Mouse (Mus musculus): ENCODE data around the gene Cpd.
"Not testable (repeated sequence)": the region's sequence is repeated elsewhere in the genome, so short reads cannot be mapped to it uniquely, and the experiment has no call there.

Gene Cpd

DNA sequence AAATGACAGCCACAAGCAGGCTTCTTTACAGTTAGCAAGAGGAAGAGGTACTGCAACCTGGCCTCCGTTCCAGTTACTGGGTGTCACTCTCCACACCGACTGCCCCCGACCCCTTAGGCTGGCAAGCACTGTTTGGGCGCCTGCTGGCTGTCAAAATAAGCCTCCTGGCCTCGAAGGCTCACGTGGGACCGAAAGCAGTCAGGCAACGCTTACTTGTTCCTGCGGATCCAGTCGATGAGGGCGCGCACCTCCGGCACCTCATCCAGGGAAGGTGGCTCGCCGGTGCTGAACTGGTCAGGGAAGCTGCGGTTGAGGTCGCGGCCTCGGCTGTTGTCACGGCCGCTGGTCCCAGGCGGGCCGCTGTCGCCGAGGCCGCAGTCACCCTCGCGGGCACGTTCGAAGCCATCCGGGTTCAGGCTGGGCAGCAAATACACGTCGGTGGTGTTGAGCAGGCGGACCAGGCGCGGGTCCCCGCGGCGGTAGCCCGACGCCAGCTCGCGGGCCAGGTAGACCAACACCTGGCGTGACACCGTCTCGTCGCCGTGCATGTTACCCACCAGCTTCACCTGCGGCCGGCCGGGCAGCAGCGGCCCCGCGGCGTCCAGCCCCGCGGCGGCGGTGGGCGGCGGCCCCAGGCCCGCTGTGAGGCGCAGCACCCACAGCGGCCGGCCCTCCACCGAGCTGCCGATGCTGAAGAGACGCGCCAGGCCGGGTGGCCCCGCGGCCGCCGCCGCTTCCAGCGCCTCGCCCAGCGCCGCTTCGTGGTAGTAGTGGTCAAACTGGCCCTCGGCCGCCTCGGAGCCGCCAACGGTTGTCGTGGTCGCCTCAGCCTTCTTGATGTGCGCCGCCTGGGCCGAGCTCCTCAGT is 574 bp downstream of the Cpd start:
- peak; percentile 23 for DNase-seq

DNA sequence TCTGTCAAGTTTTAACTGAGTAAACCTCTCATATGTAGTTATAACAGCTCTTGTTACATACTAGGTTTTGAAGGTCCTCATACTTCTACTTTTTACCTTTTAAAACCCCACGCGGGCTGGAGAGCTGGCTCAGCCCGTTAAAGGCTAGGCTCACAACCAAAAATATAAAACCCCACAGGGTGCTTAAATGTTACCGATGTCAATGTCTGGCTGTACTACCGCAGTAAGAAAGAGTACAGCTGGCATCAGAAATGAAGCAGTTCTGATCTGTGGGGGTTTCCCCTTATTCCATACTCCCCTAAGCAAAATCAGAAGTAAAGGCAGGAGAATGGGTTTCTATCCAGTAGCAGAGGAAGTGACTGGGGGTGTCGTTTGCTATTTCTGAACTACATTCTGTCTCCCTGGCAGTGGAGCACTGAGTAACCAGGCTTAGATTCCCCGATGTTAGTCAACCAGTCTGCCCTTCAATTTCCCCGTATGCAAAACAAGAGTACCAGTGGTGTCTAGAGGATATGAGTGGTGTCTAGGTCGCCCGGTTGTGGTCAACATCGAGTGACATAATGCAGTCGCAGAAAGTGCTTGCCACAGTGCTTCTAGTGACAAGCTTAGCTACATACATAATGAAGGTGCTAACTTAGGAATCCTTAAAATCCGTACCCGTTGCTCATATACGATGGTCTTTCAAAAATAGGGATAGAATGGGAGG is 1.4 kb downstream of the Cpd start:
- no peak for DNase-seq

DNA sequence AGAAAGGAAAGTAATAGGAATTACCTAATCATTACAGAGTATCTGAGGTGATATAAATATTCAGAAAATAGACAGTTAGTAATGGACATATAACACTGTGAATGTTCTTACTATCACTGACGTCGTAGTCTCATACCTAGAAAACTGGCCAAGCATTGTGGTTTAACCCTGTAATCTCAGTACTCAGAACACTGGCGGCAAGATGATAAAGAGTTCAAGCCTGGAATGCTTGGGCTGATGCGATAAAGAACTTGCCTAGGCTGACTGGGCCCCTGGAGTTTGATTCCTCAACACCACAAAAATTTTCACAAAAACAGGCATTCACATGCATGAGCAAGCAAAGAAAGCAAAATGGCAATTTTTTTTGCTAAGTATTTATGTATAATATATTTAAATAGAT is 8.2 kb downstream of the Cpd start:
- DNase-seq: no peak

DNA sequence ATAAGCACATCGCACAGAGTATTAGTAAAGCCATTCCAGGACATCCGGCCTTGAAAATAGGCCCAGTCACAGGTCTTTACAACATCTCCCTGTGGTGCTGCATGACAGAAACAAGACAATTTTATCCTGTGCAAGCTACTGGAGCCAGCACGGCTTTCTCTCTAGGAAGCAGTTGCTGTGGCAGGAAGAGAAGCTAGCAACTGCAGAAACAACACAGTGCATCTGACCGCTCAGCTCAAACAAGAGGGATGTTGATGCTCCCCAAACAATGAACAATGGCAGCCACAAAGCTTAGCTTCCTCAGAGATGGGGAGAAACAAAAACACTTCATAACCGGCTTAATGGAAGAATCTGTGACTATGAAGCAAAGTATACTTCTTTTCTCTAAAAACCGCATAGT is 10.5 kb downstream of the Cpd start:
- DNase-seq: no peak

DNA sequence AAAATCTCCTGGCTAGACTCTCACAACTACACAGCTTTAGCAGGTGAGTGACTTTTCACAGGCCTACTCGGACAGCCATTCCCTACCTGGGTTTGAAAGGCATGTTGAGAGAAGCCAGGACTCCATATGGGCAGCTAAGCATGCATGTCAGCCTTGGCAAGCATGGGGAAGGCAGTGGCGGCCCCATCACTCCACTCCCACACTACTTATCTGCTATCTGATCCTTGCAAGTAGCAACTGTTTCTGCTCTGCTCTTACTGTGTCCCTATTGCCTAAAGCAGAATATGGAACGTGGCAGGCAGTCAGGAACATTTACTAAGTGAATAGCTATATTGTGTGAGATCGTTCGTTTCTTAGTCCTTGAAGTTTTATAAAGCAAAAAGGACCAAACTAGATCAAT is 10.9 kb downstream of the Cpd start:
- DNase-seq: no peak

DNA sequence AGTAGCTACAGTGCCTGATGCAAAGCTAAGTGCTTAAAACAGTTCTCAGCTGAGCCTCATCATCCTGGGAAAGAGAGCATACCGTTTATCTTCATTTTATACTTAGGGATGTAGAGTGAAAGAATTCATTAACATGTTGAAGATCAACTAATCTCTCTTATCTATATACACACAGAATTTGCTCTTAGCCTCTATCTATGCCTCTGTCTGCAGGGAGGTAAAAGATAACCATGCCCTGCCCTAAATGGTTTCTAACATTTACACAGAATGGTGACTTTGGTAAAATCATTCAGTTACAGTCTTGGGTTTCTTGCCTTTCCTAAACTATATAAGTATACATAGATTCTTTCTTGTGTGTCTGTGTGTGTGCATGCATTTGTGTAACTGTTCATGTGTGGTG is 12.2 kb downstream of the Cpd start:
- DNase-seq: no peak

DNA sequence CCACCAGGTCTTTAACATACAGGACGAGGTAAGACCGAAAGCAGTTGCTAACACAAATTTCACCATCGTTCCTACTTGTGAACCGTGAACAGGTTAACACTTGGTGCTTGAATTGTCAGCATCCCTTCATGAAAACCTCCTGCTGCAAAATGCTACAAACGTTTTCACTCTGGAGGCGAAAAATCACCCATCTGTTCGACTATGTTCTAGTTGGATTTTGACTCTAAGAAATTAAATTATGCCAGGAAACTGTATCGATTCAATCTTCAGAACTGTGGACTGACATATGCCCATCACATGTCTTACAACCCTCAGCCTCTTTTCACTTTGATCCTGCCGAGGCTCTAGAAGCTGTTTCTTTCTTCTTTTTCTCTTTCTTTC is 21.9 kb downstream of the Cpd start:
- no peak for DNase-seq

DNA sequence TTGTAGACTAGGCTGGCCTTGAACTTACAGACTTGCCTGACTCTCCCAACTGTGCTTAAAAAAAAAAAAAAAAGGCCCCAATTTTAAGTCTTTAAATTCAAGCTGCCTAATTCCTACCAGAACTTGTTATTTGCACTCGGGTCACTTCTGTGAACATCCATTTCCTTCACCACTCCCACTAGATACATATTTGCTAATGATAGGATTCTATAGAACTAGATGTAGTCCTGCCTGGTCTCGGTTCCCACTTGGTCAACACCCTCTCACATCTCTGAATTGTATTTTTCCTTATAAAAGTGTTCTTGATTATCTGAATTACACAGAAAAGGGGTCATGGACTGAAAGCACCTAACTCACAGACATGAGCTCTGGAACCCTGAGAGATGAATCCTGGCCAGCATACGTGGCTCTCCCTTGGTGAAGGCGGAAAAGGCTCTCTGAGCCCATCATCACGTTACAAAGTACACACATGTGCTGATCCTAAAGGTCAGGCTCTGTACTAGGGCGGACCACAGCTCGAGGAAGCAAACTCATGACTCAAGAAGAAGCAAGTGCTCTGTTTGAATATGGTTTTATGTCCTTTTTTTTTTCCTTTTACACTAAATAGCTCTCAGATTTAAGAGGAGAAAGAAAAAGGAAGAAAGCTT is 22.5 kb downstream of the Cpd start:
- DNase-seq: no peak

DNA sequence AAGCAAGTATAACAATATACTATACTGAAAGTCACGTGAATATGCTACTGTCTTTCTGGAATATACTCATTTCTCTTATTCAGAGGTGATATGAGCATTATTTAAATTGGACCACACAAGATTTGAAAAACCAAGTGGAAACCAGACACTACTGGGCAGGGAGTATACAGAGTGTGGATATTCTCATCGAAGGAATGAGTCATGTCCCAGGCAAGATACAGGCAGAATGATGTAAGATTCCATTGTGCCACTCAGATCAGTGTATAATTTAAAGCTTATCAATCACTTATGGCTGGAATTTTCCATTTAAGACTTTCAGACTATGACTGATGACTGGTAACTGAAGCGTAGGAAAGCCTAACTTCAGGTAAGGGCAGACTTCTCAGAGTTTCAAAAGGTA is 23.2 kb downstream of the Cpd start:
- DNase-seq: no peak

DNA sequence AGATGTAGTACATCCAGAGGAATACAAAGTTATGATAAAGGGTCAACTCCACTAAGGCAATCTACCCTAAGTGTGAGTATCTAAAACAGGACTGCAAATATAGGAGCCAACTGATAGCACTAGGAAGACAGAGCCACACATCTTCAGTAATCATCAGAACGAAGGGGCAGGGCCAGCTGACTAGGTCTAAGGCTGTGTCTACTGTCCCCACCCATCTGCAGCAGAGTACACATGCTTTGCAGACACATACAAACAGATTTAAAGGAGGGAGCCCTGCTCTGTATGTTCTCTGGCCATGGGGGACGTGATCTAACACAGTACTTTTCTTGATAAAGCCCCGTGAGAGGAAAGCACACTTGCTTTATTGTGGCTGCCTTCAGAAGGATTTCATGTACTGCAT is 25.5 kb downstream of the Cpd start:
- DNase-seq: no peak

DNA sequence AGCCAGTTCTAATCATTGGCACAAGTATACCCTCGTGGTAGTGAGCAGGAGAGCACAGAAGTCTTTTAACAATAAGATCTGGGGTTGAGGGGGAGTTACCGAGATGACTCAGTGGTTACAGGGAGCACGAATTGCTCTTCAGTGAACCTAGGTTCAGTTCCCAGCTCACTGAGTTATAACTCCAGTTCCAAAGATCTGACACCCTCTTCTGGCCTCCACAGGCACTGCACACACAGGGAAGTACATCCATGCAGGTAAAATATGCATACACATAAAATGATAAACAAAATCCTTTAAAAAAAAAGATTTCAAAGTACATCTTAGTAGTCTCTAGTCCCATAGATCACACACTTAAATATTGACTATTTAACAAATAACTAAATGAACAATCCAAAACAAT is 29.2 kb downstream of the Cpd start:
- DNase-seq: no peak

DNA sequence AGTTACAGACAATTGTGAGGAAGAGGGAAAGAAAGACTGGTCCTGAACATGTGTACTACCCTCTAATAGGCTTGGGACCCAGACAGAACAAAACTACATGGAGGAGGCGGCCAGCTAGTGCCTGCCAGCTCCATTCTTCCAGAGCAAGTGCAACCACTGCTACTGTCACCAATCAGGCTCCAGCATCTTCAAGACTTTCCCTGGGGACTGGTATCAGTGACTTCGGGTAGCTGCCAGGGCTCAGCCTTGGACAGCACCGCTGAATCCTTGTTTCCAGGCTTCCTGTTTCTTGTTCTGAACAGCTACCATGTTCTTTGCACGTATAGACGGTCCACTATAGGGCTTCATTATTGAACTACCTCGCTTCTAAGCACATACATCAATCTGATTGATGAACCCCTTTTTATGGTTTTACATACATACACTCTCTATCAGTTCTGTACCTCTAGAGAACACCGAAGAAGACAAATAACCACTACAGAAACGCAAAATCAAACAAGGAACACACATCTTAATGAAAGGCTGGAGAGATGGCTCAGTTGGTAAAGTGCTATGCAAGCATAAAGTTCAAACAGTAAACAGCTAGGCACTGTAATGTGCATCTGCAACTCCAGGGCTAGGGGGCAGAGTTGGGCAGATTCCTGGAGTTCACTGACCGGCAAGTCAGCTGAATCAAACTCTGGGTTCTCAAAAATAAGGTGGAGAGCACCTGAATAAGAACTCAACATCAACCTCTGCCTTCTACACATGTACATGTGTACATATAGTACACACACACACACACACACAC is 35.9 kb downstream of the Cpd start:
- no peak for DNase-seq

DNA sequence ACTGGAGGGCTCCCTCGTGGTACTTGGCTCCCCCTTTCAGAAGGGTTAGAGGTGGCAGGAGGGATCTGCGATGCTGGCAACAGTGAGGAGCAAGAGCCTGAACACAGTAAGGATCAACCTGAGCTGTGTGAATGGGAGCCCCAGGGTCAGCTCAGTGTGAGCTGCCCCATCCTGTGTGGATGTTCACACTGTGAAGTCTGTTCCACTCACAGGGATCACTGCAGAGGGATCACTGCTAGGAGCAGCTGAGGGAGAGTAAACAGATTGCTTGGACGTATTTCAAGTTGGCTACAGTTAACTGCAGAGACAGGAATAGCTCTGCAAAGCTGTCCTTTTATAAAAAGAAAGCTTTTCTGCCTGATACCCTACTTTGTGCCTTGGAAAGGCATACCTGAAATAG is 37.4 kb downstream of the Cpd start:
- DNase-seq: no peak

DNA sequence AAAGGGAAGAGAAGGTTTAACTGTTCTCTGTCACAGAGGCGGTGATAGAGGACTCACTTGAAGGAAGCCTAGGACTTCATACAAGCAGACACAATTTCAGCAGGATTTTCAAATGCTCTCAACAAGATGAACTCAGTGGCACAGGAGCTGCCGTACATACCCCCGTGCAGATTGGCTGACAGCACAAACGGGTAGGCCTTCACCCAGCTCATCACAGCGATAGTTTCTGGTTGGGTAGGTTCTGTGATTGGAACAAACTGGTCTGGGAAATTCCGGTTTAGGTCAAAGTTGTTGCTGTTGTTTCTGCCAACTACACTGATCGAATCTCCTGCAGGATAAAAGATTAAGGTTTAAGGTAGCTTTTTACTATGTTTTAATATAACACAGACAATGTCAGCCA is 38.3 kb downstream of the Cpd start:
- DNase-seq: no peak

DNA sequence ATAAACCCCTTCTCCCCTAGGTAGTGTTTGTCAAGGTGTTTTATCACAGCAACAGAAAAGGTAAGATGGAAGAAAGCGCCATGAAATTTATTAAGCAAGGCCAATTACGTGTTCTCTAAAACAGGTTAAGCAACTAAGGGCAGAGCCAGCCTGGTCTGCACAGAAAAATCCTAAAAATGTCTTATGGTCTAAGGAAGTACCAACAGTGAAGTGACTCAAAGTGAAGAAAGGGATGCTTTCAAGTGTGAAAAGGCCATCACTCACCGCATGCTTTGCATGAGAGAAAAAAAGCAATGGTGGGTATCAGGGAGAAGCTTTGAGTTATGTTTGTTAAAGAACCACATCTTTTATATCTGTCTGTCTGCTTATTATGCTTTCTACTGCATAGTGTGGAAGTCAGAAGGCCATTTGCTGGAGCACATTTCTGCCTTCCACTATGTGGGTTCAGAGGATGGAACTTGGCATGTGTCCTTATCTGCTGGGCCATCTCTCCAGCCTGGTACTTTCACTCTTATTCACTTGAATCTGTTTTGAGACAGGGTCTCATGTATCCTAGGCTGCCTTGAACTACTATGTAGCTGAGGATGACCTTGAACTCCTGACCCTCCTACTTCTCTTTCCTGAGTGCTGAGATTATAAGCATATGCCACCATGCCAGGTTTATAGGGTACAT is 39.7 kb downstream of the Cpd start:
- DNase-seq: no peak

DNA sequence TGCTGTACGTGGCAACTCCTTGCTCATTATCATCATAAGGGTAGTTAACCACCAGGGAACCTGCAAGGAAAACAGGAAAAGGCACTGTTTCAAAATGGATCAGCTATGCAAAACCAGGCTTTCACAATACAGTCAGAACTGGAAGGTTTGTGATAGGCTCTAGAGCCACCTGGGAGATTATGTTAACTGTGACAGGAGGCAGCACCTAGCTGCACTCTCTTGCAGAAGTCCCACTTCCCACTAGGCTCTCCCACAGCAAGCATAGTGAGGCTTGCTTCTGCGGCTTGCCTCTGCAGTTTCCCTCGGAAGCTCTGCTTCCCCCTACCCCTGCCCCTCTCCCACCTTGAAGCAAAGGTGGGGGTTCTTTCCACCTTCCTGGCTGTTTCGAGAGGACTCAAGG is 40.8 kb downstream of the Cpd start:
- DNase-seq: no peak

DNA sequence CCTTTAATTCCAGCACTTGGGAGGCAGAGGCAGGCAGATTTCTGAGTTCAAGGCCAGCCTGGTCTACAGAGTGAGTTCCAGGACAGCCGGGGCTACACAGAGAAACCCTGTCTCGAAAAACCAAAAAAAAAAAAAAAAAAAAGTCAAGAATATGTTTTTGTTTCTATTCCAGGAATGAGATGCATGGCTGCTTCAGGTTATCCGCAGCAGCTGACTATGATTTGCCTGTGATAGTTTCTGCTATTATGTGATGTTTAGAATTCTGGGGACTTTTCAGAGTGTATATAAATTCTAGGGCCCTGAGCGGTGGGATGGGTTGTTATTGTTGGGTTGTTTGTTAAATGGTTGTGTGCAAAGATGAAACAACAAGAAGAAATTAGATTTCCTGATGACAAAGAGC is 41.7 kb downstream of the Cpd start:
- DNase-seq: not testable (repeated sequence)

DNA sequence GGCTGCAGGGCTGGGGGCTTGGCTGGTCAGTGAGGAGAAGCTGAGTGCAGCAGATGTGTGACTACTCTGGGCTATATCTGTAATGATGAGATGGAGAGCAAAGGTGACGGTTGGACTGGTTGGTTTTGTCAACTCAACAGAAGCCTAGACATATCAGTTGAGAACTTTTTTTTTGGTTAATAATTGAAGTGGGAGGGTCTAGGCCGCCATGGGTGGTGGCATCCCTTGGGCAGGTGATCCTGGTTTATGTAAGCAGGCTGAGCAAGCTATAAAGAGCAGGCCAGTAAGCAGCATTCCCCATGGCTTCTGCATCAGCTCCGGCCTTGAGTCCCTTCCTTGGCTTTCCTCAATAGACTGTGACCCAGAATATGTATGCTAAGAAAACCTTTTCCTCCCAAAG is 43.6 kb downstream of the Cpd start:
- DNase-seq: no peak

DNA sequence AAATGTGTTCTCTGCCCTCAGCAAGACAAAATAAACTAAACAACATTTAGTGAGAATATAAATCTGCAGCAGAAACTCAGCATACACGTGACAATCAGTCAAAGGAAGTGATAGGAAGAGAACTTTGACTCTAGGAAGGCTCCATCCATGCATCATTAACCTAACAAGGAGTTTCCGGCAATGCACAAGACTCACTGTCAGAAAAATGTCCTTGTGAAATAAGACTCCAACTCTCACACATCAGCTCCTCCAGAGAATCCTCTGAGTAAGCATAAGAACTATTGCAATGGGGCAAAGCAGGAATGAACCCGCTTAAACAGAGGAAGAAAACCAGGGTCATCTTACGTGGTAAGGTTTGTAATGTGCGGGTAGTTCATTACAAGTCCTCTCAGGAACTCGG is 49.6 kb downstream of the Cpd start:
- DNase-seq: no peak

DNA sequence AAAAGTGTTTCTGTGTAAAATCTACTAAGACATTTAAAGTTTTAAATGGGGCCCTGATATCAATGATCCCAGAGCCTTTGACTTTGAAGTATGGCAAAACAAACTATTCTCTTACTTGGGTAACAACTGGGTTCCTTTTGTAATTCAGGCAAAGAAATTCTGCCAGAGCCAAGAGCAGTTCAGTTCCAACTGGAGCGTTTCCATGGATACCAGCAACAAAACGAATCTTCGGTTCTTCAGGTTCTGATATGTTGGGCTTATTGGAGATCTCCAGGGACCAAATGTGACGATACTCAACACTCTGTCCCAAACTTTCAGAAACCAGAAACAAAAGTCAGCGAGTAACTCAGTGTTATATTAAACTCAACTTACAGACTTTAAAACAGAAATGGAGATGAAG is 51.5 kb downstream of the Cpd start:
- no peak for DNase-seq

DNA sequence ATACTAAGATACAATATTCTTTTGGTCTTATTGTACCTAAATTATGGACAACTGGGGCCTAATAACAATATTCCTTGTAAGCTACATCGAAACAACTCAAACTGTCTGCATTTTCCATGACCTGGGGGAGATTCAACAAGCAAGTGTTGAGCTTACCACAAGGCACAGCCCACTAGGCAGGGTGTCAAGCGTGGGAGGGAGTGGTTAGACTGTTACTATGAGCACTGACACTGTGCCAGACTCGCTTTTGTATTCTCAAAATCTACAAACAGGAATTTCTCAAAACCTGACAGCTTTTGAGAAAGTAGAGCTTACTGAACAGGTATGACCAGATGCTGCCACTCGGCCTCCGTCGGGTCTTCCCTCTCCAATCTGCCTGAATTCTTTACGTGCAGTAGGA is 55.5 kb downstream of the Cpd start:
- DNase-seq: no peak

DNA sequence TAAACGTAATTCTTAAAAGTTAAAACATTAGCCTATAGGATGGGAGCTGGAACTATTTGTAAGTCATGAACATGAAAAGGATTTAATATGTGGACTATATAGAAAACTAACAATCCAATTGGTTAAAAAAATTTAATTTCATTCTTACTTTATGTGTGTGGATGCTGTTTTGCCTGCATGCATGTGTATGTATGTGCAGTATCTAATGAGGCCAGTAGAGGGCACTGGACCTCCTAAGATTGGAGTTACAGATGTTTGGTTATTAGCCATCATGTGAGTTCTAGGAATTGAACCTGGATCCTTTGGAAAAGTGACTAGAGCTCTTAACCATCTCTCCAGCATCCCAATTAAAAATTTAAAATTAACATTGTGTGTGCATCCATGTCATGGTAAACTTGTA is 57.6 kb downstream of the Cpd start:
- peak; percentile 26 for DNase-seq

DNA sequence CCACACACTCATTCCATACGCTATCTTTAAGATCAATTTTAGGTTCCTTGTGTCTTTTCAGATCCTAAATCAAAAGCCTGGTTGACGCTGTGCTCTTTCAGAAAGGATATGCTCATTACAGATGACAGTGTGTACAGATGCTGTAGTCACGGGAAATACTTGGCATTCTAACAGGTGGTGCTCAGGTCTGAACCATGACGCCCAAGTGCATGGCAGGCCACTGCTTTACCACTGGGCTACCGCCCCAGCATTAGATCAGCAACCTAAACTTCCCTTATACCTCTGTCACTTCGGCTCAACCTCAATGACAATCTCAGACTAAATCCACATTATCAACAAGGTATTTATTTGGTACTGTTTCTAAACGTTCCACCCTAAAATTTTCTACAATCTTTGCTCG is 71.3 kb downstream of the Cpd start:
- DNase-seq: no peak
